Mouse (Mus musculus) liver, embryonic 18 days (tissue): ENCODE data around the gene Fgf3. TPM values are rescaled to one million over a fixed set of nuclear protein-coding genes. Genes with fewer than 3 reads are reported as not detected.

Source experiments
- polyA plus RNA-seq: library from polyadenylated mRNA; depleted of rRNA; stranded (reverse); fragments of >200 nt; gene quantifications from 2 replicates; pipeline ENCODE4 v1.2.3, GENCODE M21; 2012; rRNA removed

Fgf3 gene
- polyA plus RNA-seq = 0.12 and 0.19 TPM in 2 replicates

DNA sequence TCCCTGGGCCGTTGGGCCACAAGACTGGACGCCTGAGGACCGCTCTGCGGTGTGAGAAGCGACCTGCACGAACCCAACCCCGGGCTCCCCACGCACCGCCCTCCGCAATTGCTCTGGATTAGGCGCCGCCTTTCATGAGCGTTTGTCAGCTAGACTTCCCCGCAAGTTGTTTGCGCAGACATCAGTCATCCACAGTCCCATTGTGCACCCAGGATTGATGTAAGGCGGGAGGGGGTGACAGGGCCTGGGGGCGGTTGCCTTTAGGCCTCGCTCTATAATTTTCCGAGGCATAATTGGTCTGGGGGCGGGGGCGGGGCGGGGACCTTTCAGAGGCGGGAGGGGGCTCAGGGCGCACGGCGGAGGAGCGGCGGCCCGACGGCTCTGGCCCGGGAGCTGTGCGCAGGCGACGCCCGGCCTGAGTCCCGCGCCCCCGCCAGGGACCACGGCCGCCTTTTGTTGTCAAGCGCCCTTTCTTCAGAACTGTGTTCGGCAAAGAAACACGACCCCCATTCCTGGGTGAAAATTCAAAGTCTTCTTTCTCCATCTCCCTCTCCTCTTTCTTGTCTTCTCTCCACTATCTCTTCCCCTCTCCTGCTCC, at the start of gene Fgf3:
TSS of gene Fgf3 (plus strand) at position 193 of the 598 bp plus-strand sequence.

DNA sequence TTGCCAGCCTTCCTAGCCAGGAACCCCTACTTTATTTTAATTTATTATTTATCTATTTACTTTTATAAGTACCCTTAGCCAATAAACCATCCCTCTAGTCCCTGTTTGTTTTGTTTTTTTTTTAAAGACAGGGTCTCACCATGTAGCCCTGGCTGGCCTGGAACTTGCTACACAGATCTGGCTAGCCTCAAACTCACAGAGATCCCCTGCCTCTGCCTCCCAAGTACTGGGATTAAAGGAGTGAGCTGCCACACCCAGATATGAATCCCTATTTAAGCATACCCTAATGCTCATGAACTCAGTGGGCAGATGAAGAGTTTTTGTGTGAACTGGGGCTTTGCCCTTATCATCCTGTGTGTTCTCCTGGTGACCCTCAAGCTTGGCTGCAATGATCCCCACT, 9.2 kb downstream of the Fgf3 start, which contains the start of gene Fgf4:
TSS of gene Fgf4 (plus strand) at position 301 of the 400 bp plus-strand sequence.

Other genes starting within 250 kb of the Fgf3 start
- 0.93 and 0.94 TPM in 2 replicates for gene Ano1, start 86.1 kb upstream of the Fgf3 start, polyA plus RNA-seq
- gene Fgf4, start 9.3 kb downstream of the Fgf3 start, polyA plus RNA-seq = not detected in 2 replicates
- gene Fgf15, start 58.4 kb downstream of the Fgf3 start, polyA plus RNA-seq = not detected in 2 replicates
- gene LTO1, start 77.0 kb downstream of the Fgf3 start, polyA plus RNA-seq = 10.3 and 10.6 TPM in 2 replicates
- gene Ccnd1, start 101.8 kb downstream of the Fgf3 start, polyA plus RNA-seq = 8.3 and 9.2 TPM in 2 replicates